Mouse (Mus musculus): ENCODE results near the gene Smc6. TPM values are rescaled to one million over a fixed set of nuclear protein-coding genes. Genes with fewer than 3 reads are reported as not detected.

Smc6 gene
- 100 to 1,000 TPM; 146 to 181 TPM for polyA plus RNA-seq (2017; shearing (Covaris generic))

GRCm38 (mm10) chr12:11265382-11266281 lies at the start of gene Smc6, which contains the start of gene Gen1:
Smc6 (plus strand) TSS chr12:11265886.
Gen1 (minus strand) TSS chr12:11265801.

Other genes starting within 250 kb of the Smc6 start
- not detected for gene Kcns3, start 114.8 kb upstream of the Smc6 start, polyA plus RNA-seq (2017; shearing (Covaris generic))
- under 1 TPM in 1 of 2 experiments, not detected in 1; 0.63 TPM for gene Msgn1, start 56.9 kb upstream of the Smc6 start, polyA plus RNA-seq (2017; shearing (Covaris generic))
- 1 to 10 TPM; 1.8 to 3.0 TPM for gene Gen1, start 85 bp upstream of the Smc6 start, polyA plus RNA-seq (2017; shearing (Covaris generic))
- gene Vsnl1, start 170.7 kb downstream of the Smc6 start, polyA plus RNA-seq (2017; shearing (Covaris generic)) = under 1 TPM in 1 of 2 experiments, not detected in 1; 0.73 TPM
- gene Rad51ap2, start 190.2 kb downstream of the Smc6 start, polyA plus RNA-seq (2017; shearing (Covaris generic)) = under 1 TPM in 1 of 2 experiments, not detected in 1; 0.11 TPM

Measured in inflammation-experienced regulatory T-cells (primary cell).